Mouse (Mus musculus) limb, embryonic 13.5 days (tissue): ENCODE data around the gene Tec. TPM values are rescaled to one million over a fixed set of nuclear protein-coding genes. Genes with fewer than 3 reads are reported as not detected.

Experiments used
- ATAC-seq: fragments of 200-750 bp; cut with Nextera tagmentation; 2 replicates; pipeline ENCODE4 v1.8.0; 2017; ENCODE audit warnings: low read depth, moderate number of reproducible peaks, moderate TSS enrichment; ENCODE audit not compliant: low FRiP score
- H3K27ac ChIP-seq: fragments of 300-500 bp; sonication (generic); 2 replicates; pipeline ENCODE4 v1.5.1; 2015; ENCODE audit warnings: inconsistent platforms, mild to moderate bottlenecking, moderate library complexity
- H3K27me3 ChIP-seq: fragments of 300-500 bp; sonication (generic); 2 replicates; pipeline ENCODE4 v1.6.1; 2015; ENCODE audit warnings: mild to moderate bottlenecking, inconsistent platforms
- H3K36me3 ChIP-seq: fragments of 300-500 bp; sonication (generic); 2 replicates; pipeline ENCODE4 v1.6.1; 2015; ENCODE audit warnings: inconsistent platforms, mild to moderate bottlenecking, moderate library complexity
- H3K4me1 ChIP-seq: fragments of 300-500 bp; sonication (generic); 2 replicates; pipeline ENCODE4 v1.6.1; 2015; ENCODE audit warnings: inconsistent platforms
- H3K4me2 ChIP-seq: fragments of 300-500 bp; sonication (generic); replicated peaks from 2 replicates; pipeline ENCODE4 v1.6.1; 2015; ENCODE audit warnings: inconsistent platforms, mild to moderate bottlenecking, moderate library complexity
- H3K4me3 ChIP-seq: fragments of 300-500 bp; sonication (generic); 2 replicates; pipeline ENCODE4 v1.5.1; 2015; ENCODE audit warnings: moderate library complexity, mild to moderate bottlenecking, inconsistent platforms
- H3K9ac ChIP-seq: fragments of 300-500 bp; sonication (generic); 2 replicates; pipeline ENCODE4 v1.6.1; 2015; ENCODE audit warnings: mild to moderate bottlenecking, inconsistent platforms
- H3K9me3 ChIP-seq: fragments of 300-500 bp; sonication (generic); 2 replicates; pipeline ENCODE4 v1.6.1; 2016; ENCODE audit warnings: inconsistent platforms
- WGBS: fragments of 180-500 bp; shearing (Covaris S2); methylation state at CpG from one replicate; pipeline ENCODE4 v1.1.7; 2015; 5-methylcytosine and 5-hydroxymethylcytosine counted together
- polyA plus RNA-seq: library from polyadenylated mRNA; unstranded; fragments of >200 nt; fragmentation: Nextera tagmentation; extraction: Ambion mirVana; gene quantifications from 2 replicates; pipeline ENCODE4 v1.2.1, GENCODE M21; 2015

The Tec gene
- polyA plus RNA-seq, 1 experiment from 2014 or later, result 5.5 TPM

- no peaks in the 10 kb centered on the region for H3K36me3 ChIP-seq
- ATAC-seq, result no peak
- no peak overlapping the region for H3K27ac ChIP-seq
- whole genome bisulfite sequencing, result 25% methylated on average over 4 of the region's 4 CpGs
- peaks cover 15% of the 10 kb centered on the region for H3K4me1 ChIP-seq
- H3K9ac ChIP-seq, result no peak overlapping the region
- H3K9me3 ChIP-seq, result no peaks in the 10 kb centered on the region
- 0 out of 2 replicates have a peak, but pooled peaks cover 2% of the 10 kb centered on the region for H3K27me3 ChIP-seq
- H3K4me2 ChIP-seq, result no peak overlapping the region
- H3K4me3 ChIP-seq, result no peak overlapping the region
Measured at GRCm38 (mm10) chr5:72791386-72791785, 76.9 kb downstream of the Tec start.

- no peak for ATAC-seq
- WGBS, result 48% methylated on average over 4 of the region's 4 CpGs
Measured at GRCm38 (mm10) chr5:72785451-72785850, 82.8 kb downstream of the Tec start.

DNA sequence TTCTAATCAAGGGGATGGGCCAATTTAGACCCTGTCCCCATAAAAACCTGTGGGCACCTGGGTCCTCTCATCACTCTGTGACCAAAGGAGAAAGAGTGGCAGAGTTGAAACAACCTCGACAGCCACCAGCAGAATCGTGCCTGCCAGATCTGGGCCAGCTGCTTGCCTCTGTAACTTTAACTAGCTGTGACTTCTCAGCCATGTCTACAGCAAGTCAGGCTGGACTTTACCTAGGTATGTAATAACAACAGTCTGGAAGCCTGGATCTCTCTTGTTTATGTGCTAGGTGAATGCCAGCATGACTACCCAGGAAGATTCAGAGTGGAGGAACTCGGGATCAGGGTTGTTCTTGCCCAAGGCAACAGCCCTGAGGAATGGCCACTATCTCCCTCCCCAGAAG is 83.6 kb downstream of the Tec start:
- H3K4me3 ChIP-seq, result no peak overlapping the region
- no peak overlapping the region for H3K27ac ChIP-seq
- no peak overlapping the region for H3K9ac ChIP-seq
- no peak overlapping the region for H3K4me2 ChIP-seq
- no peaks in the 10 kb centered on the region for H3K9me3 ChIP-seq
- H3K4me1 ChIP-seq, result no peaks in the 10 kb centered on the region
- H3K27me3 ChIP-seq, result no peaks in the 10 kb centered on the region
- 61% methylated on average over 3 of the region's 3 CpGs for WGBS
- no peaks in the 10 kb centered on the region for H3K36me3 ChIP-seq
- ATAC-seq, result no peak

More at GRCm38 (mm10) chr5:72785451-72785850, 82.8 kb downstream of the Tec start:
- Histone ChIP-seq H3K27me3 (no peaks in the 10 kb centered on the region), H3K36me3 (no peaks in the 10 kb centered on the region), H3K9me3 (no peaks in the 10 kb centered on the region), H3K4me1 (no peaks in the 10 kb centered on the region), H3K4me3 (no peak overlapping the region), H3K9ac (no peak overlapping the region), H3K27ac (no peak overlapping the region), H3K4me2 (no peak overlapping the region)

DNA sequence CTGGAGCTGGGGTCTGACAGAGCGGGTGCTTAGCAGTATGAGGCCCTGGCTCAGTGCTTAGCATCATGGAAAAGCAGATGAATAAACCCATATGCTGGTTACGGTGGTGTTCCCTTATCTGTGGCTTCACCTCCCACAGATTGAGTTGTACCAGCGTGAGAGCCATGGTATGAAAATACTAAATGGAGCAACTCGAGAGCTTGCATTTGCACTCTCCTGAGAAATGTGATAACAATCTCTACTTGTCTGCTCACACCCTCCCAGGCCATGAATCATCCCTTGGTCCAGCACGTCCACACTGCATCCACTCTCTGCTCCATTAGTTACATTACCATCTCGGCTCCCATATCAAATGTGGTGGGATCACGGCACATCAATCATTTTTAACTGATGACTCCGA is 84.3 kb downstream of the Tec start:
- no peaks in the 10 kb centered on the region for H3K36me3 ChIP-seq
- ATAC-seq, result no peak
- H3K9me3 ChIP-seq, result no peaks in the 10 kb centered on the region
- no peaks in the 10 kb centered on the region for H3K27me3 ChIP-seq
- no peak overlapping the region for H3K9ac ChIP-seq
- no peaks in the 10 kb centered on the region for H3K4me1 ChIP-seq
- WGBS, result 72% methylated on average over 8 of the region's 8 CpGs
- no peak overlapping the region for H3K27ac ChIP-seq
- H3K4me2 ChIP-seq, result no peak overlapping the region
- H3K4me3 ChIP-seq, result no peak overlapping the region

DNA sequence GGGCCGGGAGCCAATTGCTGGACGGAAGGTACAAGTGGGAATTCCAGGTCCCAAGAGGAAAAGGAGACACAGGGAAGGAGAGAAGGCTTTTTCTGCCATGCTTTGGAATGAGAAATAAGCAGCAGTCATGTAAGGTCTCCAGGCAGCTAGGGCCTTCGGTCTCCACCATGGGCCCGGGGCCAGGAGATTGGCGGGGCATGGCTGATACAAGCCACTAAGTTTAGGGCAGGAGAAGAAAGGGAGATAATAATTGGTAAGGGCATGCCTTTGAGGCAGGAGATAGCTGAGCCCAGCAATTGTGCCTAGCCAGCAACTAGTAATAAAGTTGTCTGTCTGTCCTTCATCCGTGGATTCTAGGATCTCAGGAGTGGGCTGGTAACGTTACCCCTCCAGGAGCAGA is 85.2 kb downstream of the Tec start:
- Histone ChIP-seq H3K36me3 (no peaks in the 10 kb centered on the region), H3K4me2 (no peak overlapping the region), H3K4me1 (peaks cover 6% of the 10 kb centered on the region; the same call in 1 of the 2 replicates), H3K4me3 (no peak overlapping the region), H3K9ac (no peak overlapping the region), H3K9me3 (no peaks in the 10 kb centered on the region), H3K27ac (no peak overlapping the region), H3K27me3 (no peaks in the 10 kb centered on the region)
- 84% methylated on average over 7 of the region's 7 CpGs for WGBS
- no peak for ATAC-seq

DNA sequence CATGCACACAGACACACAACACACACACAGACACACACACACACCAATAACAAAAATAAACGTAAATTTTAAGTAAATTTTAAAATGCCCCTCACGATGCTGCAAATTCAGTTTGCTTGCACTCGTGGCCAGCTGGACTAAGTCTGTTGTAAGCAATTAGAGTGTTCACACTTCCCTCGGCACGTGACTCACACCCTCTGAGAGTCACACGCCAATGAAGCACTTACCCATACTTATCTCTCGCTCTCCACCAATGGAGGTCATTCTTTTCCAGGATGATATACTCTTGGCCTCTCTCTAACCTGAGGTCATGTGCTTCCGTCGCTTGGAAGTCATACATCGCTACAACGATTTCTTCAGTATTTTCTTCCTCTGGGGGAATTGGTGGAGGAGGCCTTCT is 86.5 kb downstream of the Tec start:
- no peaks in the 10 kb centered on the region for H3K27me3 ChIP-seq
- no peak for ATAC-seq
- no peak overlapping the region for H3K9ac ChIP-seq
- no peak overlapping the region for H3K4me2 ChIP-seq
- no peaks in the 10 kb centered on the region for H3K36me3 ChIP-seq
- H3K27ac ChIP-seq, result no peak overlapping the region
- H3K4me3 ChIP-seq, result no peak overlapping the region
- peaks cover 6% of the 10 kb centered on the region; the same call in 1 of the 2 replicates for H3K4me1 ChIP-seq
- 83% methylated on average over 11 of the region's 11 CpGs for WGBS
- no peaks in the 10 kb centered on the region for H3K9me3 ChIP-seq

DNA sequence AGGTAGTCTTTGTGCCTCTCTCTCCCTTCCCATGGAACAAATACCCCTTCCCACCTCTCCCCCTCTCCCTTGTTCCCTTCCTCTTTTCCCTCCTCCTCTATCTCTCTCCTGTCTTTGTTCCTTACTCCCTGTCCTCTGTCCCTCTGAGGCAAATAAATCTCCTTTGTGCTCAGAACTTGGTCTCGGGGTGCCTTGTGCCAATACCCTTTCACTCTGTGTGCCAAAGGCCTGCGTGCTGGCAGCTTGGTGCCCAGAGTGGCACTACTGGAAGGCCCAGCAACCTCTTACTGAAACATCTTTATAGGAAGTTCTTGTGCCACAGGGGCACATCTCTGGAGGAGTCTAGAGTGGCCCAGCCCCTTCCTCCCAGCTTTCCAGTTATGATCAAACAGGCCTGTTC is 91.7 kb downstream of the Tec start:
- Histone ChIP-seq H3K9ac (no peak overlapping the region), H3K36me3 (no peaks in the 10 kb centered on the region), H3K4me2 (no peak overlapping the region), H3K27ac (no peak overlapping the region), H3K4me1 (peaks cover 6% of the 10 kb centered on the region; the same call in 1 of the 2 replicates), H3K27me3 (no peaks in the 10 kb centered on the region), H3K4me3 (no peak overlapping the region), H3K9me3 (no peaks in the 10 kb centered on the region)
- ATAC-seq, result no peak
- 91% methylated on average over 2 of the region's 2 CpGs for WGBS

- H3K4me1 ChIP-seq, result peaks cover 9% of the 10 kb centered on the region; the same call in 1 of the 2 replicates
- no peak overlapping the region for H3K9ac ChIP-seq
- no peaks in the 10 kb centered on the region for H3K36me3 ChIP-seq
- no peaks in the 10 kb centered on the region for H3K9me3 ChIP-seq
- WGBS, result 65% methylated on average over 2 of the region's 2 CpGs
- no peak overlapping the region for H3K4me2 ChIP-seq
- no peaks in the 10 kb centered on the region for H3K27me3 ChIP-seq
- ATAC-seq, result no peak
- no peak overlapping the region for H3K4me3 ChIP-seq
- no peak overlapping the region for H3K27ac ChIP-seq
Measured at GRCm38 (mm10) chr5:72776127-72776526, 92.2 kb downstream of the Tec start.

- Histone ChIP-seq H3K27me3 (no peaks in the 10 kb centered on the region), H3K4me2 (no peak overlapping the region), H3K4me3 (no peak overlapping the region), H3K36me3 (no peaks in the 10 kb centered on the region), H3K27ac (no peak overlapping the region), H3K4me1 (peaks cover 16% of the 10 kb centered on the region), H3K9ac (no peak overlapping the region), H3K9me3 (no peaks in the 10 kb centered on the region)
- 57% methylated on average over 6 of the region's 6 CpGs for WGBS
- ATAC-seq, result no peak
Measured at GRCm38 (mm10) chr5:72769841-72770240, 98.4 kb downstream of the Tec start.

GRCm38 (mm10) chr5:72763546-72763945 is 104.7 kb downstream of the Tec start:
- Histone ChIP-seq H3K4me1 (peaks cover 11% of the 10 kb centered on the region; the same call in 1 of the 2 replicates), H3K4me3 (no peak overlapping the region), H3K9me3 (no peaks in the 10 kb centered on the region), H3K9ac (no peak overlapping the region), H3K36me3 (no peaks in the 10 kb centered on the region), H3K27ac (no peak overlapping the region), H3K27me3 (no peaks in the 10 kb centered on the region), H3K4me2 (no peak overlapping the region)
- 86% methylated on average over 5 of the region's 5 CpGs for WGBS
- ATAC-seq, result no peak

DNA sequence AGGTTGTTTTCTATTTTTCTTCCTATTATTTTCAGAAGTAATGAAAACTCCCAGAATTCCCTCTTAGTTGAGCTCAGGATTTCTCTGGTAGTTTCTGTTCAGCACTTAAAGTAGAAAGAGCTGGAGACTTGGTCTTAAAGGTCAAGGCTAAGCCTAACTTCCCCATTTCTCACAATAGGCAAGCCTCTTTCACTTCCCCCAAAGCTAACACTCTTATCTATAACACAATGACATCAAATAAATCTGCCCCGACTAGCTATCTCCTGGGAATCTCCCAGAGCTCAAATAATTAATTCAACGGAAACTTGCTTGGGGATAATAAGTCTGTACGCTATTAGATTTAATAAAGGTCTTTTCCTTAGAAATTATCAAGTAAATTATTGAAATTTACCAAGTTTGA is 105.3 kb downstream of the Tec start:
- Histone ChIP-seq H3K9me3 (no peaks in the 10 kb centered on the region), H3K4me3 (no peak overlapping the region), H3K4me2 (no peak overlapping the region), H3K27me3 (no peaks in the 10 kb centered on the region), H3K4me1 (peaks cover 9% of the 10 kb centered on the region; the same call in 1 of the 2 replicates), H3K36me3 (no peaks in the 10 kb centered on the region), H3K9ac (no peak overlapping the region), H3K27ac (no peak overlapping the region)
- no peak for ATAC-seq
- 86% methylated on average over 3 of the region's 3 CpGs for WGBS

- no peak overlapping the region for H3K27ac ChIP-seq
Measured at GRCm38 (mm10) chr5:72761758-72762157, 106.5 kb downstream of the Tec start.

GRCm38 (mm10) chr5:72761237-72761636 is 107.0 kb downstream of the Tec start:
- WGBS, result 52% methylated on average over 5 of the region's 5 CpGs
- H3K36me3 ChIP-seq, result no peaks in the 10 kb centered on the region
- H3K4me2 ChIP-seq, result no peak overlapping the region
- no peak overlapping the region for H3K4me3 ChIP-seq
- no peaks in the 10 kb centered on the region for H3K9me3 ChIP-seq
- no peak overlapping the region for H3K9ac ChIP-seq
- no peak overlapping the region for H3K27ac ChIP-seq
- H3K27me3 ChIP-seq, result no peaks in the 10 kb centered on the region
- no peak for ATAC-seq
- no peaks in the 10 kb centered on the region for H3K4me1 ChIP-seq

More at GRCm38 (mm10) chr5:72761758-72762157, 106.5 kb downstream of the Tec start:
- H3K4me2 ChIP-seq, result no peak overlapping the region
- 83% methylated on average over 5 of the region's 5 CpGs for WGBS
- no peaks in the 10 kb centered on the region for H3K4me1 ChIP-seq
- H3K27me3 ChIP-seq, result no peaks in the 10 kb centered on the region
- ATAC-seq, result no peak
- no peaks in the 10 kb centered on the region for H3K36me3 ChIP-seq
- H3K9ac ChIP-seq, result no peak overlapping the region
- no peaks in the 10 kb centered on the region for H3K9me3 ChIP-seq
- no peak overlapping the region for H3K4me3 ChIP-seq
